Mouse (Mus musculus) E14TG2a.4 (cell line): ENCODE data around the gene Trabd2b.

ENCODE experiments used
- CTCF ChIP-seq: conservative IDR thresholded peaks from 2 replicates; pipeline ENCODE4 v1.5.1; 2014; ENCODE audit warnings: low read length
- POU5F1 ChIP-seq: IDR thresholded peaks from 2 replicates; pipeline ENCODE4 v1.6.1; 2014; ENCODE audit warnings: low read length, borderline replicate concordance

GRCm38 (mm10) chr4:114361336-114361735, 45.2 kb upstream of the Trabd2b start:
- TF ChIP-seq CTCF (no peak), POU5F1 (no peak)
